Mouse (Mus musculus): ENCODE measurements around the gene Zan. TPM values are rescaled to one million over a fixed set of nuclear protein-coding genes. Genes with fewer than 3 reads are reported as not detected.

Gene Zan
- polyA plus RNA-seq, 1 experiment from 2014 or later: 0.17 TPM

DNA sequence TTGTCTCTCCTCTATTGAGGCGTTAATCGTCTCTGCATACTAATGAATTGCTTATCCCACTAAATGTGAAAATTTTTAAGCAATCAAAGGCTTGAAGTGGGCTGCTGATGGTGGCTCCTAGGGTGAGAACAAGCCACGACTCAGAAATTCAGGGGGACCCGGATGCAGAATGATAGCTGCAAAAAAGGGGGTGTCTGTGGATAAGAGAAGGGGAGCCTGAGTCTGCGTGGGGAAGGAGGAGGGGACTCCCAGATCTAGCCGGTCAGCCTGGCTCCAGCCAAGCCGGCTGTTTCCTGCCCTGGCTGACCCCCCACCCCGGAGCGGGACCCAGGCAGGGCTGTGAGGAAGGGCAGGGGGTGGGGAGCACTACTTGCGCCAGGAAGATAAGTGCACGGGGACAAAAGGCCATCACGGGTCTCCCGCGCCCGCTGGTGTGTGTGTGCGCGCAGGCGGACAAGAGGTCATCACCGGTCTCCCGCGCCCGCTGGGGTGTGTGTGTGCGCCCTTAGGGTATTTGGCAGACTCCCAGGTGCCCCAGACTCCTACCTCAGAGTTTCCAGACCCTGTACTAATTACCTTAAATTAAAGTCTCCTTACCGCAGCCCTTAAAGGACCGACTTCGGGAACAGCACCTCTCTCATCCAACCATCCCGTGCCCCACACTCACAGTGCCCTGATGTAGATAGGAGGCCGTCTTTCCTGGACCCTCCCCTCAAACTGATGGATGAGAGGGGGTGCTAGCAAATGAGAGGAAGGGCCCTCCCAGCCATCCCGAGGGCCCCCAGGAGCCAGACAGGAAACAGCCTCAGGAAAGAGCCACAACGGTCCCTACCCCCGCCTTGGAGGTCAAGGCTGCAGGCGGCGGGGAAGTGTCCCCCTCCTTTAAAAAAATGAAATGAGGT, 128.1 kb downstream of the Zan start:
- ATAC-seq (ENCODE audit: insufficient number of reproducible peaks, insufficient read depth, low FRiP score, low TSS enrichment, low read depth): no peak
- under 1% methylated on average over 33 of the region's 33 CpGs for WGBS
- Histone ChIP-seq H3K4me2 (peak overlapping the region; percentile 97), H3K4me3 (peak overlapping the region; percentile 89), H3K4me1 (peaks cover 42% of the 10 kb centered on the region), H3K9me3 (no peaks in the 10 kb centered on the region), H3K27ac (peak overlapping the region; percentile 99), H3K9ac (peak overlapping the region; percentile 73), H3K27me3 (no peaks in the 10 kb centered on the region), H3K36me3 (peaks cover 3% of the 10 kb centered on the region)

GRCm38 (mm10) chr5:137347856-137348255, 129.0 kb downstream of the Zan start:
- H3K9me3 ChIP-seq: no peaks in the 10 kb centered on the region
- no peak overlapping the region for H3K27ac ChIP-seq
- ATAC-seq (ENCODE audit: insufficient number of reproducible peaks, insufficient read depth, low FRiP score, low TSS enrichment, low read depth): no peak
- peak overlapping the region; percentile 97; the same call in 1 of the 2 replicates for H3K4me2 ChIP-seq
- H3K36me3 ChIP-seq: no peaks in the 10 kb centered on the region
- H3K9ac ChIP-seq: no peak overlapping the region
- no peaks in the 10 kb centered on the region for H3K27me3 ChIP-seq
- H3K4me1 ChIP-seq: peaks cover 34% of the 10 kb centered on the region
- WGBS: 14% methylated on average over 7 of the region's 7 CpGs
- no peak overlapping the region for H3K4me3 ChIP-seq

DNA sequence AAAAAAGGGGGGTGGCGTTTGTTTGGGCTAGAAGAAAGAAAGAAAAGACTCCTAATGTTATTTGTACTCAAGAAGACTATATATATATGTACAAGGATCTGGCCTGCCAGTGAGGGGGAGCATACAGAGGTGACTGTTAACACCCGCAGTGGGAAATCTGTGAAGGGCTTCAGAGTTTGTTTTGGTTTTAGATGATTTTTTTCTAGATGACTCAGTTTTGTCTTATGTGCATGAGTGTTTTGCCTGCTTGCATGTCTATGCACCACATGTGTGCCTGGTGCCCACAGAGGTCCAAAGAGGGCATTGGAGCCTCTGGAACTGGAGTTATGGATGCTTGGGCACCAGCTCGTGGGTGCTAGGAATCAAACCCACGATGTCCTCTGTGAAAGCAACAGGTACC, 129.9 kb downstream of the Zan start:
- no peak for ATAC-seq (ENCODE audit: insufficient number of reproducible peaks, insufficient read depth, low FRiP score, low TSS enrichment, low read depth)
- Histone ChIP-seq H3K9ac (no peak overlapping the region), H3K4me1 (peaks cover 26% of the 10 kb centered on the region), H3K4me3 (no peak overlapping the region), H3K9me3 (no peaks in the 10 kb centered on the region), H3K36me3 (no peaks in the 10 kb centered on the region), H3K27ac (no peak overlapping the region), H3K27me3 (no peaks in the 10 kb centered on the region), H3K4me2 (no peak overlapping the region)
- 88% methylated on average over 4 of the region's 4 CpGs for WGBS

DNA sequence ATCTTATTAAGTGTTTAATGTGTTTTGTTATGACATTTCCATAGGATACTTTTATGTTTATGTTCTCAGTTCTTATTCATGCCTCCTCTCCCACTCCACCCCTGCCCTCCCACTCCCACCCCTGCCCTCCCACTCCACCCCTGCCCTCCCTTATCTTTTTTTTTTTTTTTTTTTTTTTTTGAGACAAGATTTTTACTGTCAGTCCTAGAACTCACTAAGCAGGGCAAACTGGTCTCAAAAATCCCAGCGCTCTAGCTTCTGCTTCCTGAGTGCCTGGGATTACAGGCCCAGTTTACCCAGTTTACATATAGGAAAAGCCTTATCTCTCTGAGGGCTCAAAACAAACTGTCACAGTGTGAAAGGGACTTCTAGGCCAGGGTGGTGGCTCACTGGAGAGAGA, 130.5 kb downstream of the Zan start:
- ATAC-seq (ENCODE audit: insufficient number of reproducible peaks, insufficient read depth, low FRiP score, low TSS enrichment, low read depth): no peak
- Histone ChIP-seq H3K36me3 (no peaks in the 10 kb centered on the region), H3K4me2 (no peak overlapping the region), H3K9me3 (no peaks in the 10 kb centered on the region), H3K27ac (no peak overlapping the region), H3K9ac (no peak overlapping the region), H3K27me3 (no peaks in the 10 kb centered on the region), H3K4me1 (peaks cover 21% of the 10 kb centered on the region), H3K4me3 (no peak overlapping the region)
- WGBS: 75% methylated on average over 1 of the region's 1 CpGs

DNA sequence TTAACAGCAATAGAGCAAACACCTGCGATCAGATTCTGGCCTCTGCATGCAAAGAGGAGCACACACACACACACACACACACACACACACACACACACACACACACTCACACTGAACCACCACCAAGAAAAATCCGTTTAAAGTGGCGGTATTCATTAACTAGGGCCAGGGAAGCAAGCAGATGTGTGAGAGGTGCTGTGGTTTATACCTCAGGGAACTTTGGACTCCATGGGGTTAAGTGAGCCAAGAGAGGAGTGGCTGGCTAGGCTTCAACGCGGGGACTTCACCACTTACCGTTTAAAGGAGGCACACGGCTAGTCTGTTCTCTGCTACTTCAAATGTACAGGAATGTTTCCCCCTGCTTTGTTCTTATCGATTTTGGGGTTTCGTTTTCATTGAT, 131.0 kb downstream of the Zan start:
- Histone ChIP-seq H3K27ac (no peak overlapping the region), H3K9me3 (no peaks in the 10 kb centered on the region), H3K4me2 (peak overlapping the region; percentile 27; the same call in 1 of the 2 replicates), H3K36me3 (no peaks in the 10 kb centered on the region), H3K9ac (no peak overlapping the region), H3K4me3 (no peak overlapping the region), H3K27me3 (no peaks in the 10 kb centered on the region), H3K4me1 (peaks cover 20% of the 10 kb centered on the region)
- no peak for ATAC-seq (ENCODE audit: insufficient number of reproducible peaks, insufficient read depth, low FRiP score, low TSS enrichment, low read depth)
- WGBS: 21% methylated on average over 9 of the region's 9 CpGs

DNA sequence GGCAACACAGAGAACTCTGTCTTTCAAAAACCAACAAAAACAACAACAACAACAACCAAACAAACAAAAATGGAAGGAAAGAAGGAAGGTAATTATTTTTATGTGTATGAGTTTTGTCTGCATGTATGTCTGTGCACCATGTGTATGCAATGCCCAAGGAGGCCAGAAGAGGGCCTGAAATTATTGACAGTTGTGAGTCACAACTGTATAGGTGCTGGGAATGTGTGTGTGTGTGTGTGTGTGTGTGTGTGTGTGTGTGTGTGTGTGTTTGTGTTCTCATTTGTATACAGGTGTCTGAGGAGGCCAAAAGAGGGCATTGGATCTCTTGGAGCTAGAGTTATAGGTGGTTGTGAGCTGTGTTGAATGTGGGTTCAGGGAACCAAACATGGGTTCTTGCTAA, 133.0 kb downstream of the Zan start:
- Histone ChIP-seq H3K27ac (no peak overlapping the region), H3K4me2 (no peak overlapping the region), H3K36me3 (no peaks in the 10 kb centered on the region), H3K9ac (no peak overlapping the region), H3K9me3 (no peaks in the 10 kb centered on the region), H3K4me3 (no peak overlapping the region), H3K4me1 (peaks cover 27% of the 10 kb centered on the region), H3K27me3 (no peaks in the 10 kb centered on the region)
- no peak for ATAC-seq (ENCODE audit: insufficient number of reproducible peaks, insufficient read depth, low FRiP score, low TSS enrichment, low read depth)

- no peak overlapping the region for H3K27ac ChIP-seq
- H3K36me3 ChIP-seq: no peaks in the 10 kb centered on the region
- H3K4me3 ChIP-seq: no peak overlapping the region
- no peaks in the 10 kb centered on the region for H3K9me3 ChIP-seq
- no peak overlapping the region for H3K9ac ChIP-seq
- H3K27me3 ChIP-seq: no peaks in the 10 kb centered on the region
- no peak for ATAC-seq (ENCODE audit: insufficient number of reproducible peaks, insufficient read depth, low FRiP score, low TSS enrichment, low read depth)
- peaks cover 26% of the 10 kb centered on the region for H3K4me1 ChIP-seq
- no peak overlapping the region for H3K4me2 ChIP-seq
- WGBS: 95% methylated on average over 5 of the region's 5 CpGs
Observed at GRCm38 (mm10) chr5:137343412-137343811, 133.5 kb downstream of the Zan start.

DNA sequence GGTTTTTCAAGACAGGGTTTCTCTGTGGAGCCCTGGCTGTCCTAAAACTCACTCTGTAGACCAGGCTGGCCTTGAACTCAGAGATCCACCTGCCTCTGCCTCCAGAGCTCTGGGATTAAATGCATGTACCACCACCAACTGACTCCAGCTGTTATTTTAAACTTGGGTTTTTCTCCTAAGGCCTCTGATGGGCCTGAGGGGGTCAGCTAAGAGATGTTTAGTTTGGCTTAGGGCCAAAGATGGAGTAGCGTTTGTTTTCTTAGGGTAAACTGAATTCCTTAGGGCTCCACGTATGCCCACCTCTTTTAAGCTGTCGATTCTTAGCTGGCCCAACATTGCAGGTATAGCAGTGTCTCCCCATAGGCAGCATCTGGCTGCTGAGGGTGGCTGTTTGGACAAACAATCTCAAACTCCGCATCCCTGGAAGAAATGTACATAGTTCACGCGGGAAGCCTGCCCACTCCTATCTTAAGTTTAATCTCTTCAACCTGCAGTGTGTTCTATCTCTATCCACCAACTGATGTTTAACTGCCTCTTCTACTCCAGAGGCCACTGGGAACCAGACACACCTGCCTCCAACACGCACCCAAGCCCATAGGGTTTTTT, 134.4 kb downstream of the Zan start:
- H3K36me3 ChIP-seq: no peaks in the 10 kb centered on the region
- H3K9ac ChIP-seq: no peak overlapping the region
- no peaks in the 10 kb centered on the region for H3K27me3 ChIP-seq
- no peaks in the 10 kb centered on the region for H3K9me3 ChIP-seq
- no peak for ATAC-seq (ENCODE audit: insufficient number of reproducible peaks, insufficient read depth, low FRiP score, low TSS enrichment, low read depth)
- H3K4me2 ChIP-seq: no peak overlapping the region
- peaks cover 22% of the 10 kb centered on the region for H3K4me1 ChIP-seq
- no peak overlapping the region for H3K27ac ChIP-seq
- H3K4me3 ChIP-seq: no peak overlapping the region
- WGBS: 71% methylated on average over 7 of the region's 7 CpGs

DNA sequence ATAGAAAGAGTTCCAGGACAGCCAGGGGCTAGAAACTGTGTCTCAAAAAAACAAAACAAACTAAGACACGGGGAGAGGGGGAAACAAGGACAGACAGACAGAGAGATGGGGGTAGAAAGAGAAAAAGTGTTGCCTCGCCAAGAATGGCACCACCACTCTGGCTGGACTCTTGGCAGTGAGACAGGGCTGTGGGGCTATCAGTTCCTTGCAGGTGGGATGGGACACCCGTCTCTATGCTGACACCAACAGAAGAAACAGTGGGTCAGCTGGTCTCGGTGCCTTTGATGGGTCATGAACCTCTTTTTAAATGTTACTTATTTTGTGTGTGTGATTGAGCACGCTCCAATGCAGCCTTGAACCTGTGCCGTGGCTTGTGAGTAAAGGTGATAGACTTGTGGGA, 136.6 kb downstream of the Zan start:
- WGBS: 69% methylated on average over 6 of the region's 6 CpGs
- peak overlapping the region; percentile 90 for H3K27ac ChIP-seq

DNA sequence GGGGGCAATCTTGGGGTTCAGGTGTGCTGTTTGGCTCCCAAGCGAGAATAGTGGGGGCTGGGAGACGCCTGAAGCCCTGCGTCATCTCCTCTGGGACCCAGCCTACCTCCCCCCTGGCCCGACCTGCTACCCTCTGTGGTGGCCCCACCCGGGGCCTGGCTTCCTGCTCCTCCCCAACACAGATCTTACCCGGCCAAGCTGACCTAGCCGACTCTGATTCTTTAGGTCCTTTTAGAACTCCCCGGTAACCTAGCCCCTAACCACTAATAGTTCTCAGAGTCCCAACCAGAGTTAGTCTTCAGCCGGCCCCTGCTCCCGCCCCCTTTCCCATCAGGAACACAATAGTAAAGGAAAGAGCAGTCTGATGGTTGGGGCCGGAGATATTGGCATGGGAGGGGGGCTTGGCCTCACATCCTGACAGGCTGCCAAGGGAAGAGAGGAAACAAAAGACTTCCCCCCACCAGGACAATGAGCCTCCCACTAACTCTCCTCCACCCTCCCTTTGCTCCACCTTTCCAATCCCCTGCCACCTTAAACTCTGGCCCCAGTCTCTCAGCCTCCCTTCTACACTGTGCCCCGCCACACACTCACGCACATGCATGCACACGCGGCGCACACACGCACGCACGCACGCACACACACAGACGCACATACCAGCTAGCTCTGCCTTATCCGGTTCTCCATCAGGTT, 137.4 kb downstream of the Zan start:
- 8% methylated on average over 22 of the region's 22 CpGs for WGBS
- ATAC-seq (ENCODE audit: insufficient number of reproducible peaks, insufficient read depth, low FRiP score, low TSS enrichment, low read depth): peak; percentile 60; the same call in 1 of the 2 replicates
- Histone ChIP-seq H3K36me3 (no peaks in the 10 kb centered on the region), H3K27me3 (no peaks in the 10 kb centered on the region), H3K4me1 (peaks cover 17% of the 10 kb centered on the region), H3K9me3 (no peaks in the 10 kb centered on the region), H3K27ac (peak overlapping the region; percentile 90), H3K9ac (peak overlapping the region; percentile 73), H3K4me3 (peak overlapping the region; percentile 46), H3K4me2 (peak overlapping the region; percentile 75)

More for the DNA sequence above, 136.6 kb downstream of the Zan start:
- H3K4me1 ChIP-seq: peaks cover 17% of the 10 kb centered on the region
- H3K4me3 ChIP-seq: no peak overlapping the region
- ATAC-seq (ENCODE audit: insufficient number of reproducible peaks, insufficient read depth, low FRiP score, low TSS enrichment, low read depth): no peak
- H3K9ac ChIP-seq: no peak overlapping the region
- no peaks in the 10 kb centered on the region for H3K27me3 ChIP-seq
- H3K36me3 ChIP-seq: no peaks in the 10 kb centered on the region
- no peaks in the 10 kb centered on the region for H3K9me3 ChIP-seq
- H3K4me2 ChIP-seq: peak overlapping the region; percentile 75; the same call in 1 of the 2 replicates

DNA sequence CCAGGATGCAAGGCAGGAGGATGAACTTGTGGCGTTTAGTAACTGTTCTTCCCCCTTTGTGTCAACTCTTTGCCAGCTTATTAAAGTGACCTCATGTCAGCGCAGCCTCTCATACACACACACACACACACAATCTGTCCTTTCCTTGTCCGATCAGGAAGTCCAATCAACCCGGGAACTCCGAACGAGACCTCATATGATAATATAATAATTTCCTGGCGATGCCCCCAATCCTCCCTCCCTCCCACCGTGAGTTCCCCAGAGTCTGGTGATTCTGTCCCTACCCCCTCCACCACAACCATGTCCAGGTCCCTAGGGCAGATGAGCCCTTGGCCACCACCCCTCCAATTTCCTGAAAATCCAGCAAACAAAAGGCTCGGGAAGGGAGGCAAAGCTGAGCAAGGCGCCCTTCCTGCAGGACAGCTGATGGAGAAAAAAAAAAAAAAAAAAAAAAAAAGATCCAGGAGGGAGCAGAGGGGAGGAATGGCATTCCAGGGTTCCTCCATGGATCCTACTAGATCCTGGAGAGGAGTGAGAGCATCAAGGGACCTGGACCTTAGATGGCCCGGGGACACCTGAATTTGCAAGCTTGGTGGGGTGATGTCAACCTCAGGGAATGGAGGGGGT, 138.1 kb downstream of the Zan start:
- Histone ChIP-seq H3K36me3 (no peaks in the 10 kb centered on the region), H3K9ac (peak overlapping the region; percentile 73), H3K4me3 (peak overlapping the region; percentile 46), H3K4me1 (peaks cover 20% of the 10 kb centered on the region), H3K4me2 (peak overlapping the region; percentile 75), H3K27ac (peak overlapping the region; percentile 90), H3K9me3 (no peaks in the 10 kb centered on the region), H3K27me3 (no peaks in the 10 kb centered on the region)
- WGBS: 4% methylated on average over 11 of the region's 11 CpGs
- ATAC-seq (ENCODE audit: insufficient number of reproducible peaks, insufficient read depth, low FRiP score, low TSS enrichment, low read depth): no peak
